Comparison of ENCODE assay signal across 19 mouse cellular contexts in genomic region chr13:64237681-64238157, GRCm38 (mm10). TPM values are rescaled to one million over a fixed set of nuclear protein-coding genes. Genes with fewer than 3 reads are reported as not detected.
DNase-seq lines count a peak whose midpoint lies in the region; ATAC-seq and TF ChIP-seq lines count a peak whose summit lies in the region.
"Had no signal": no experiment of that assay in that cellular context is flagged by ENCODE, and none has a peak within 500 bp of the region (broad histone marks: within the 10 kb centered on the region; RNA-seq: fewer than 3 reads in every experiment).

No protein-coding gene starts in this region.

- intact Hi-C loops in heart, postnatal 36 days (cut with DNase I), result no loop called here

- no peaks in the 10 kb centered on the region for H3K79me2 ChIP-seq in MEL (ENCODE audit: control insufficient read depth, insufficient read depth, low read length, poor library complexity)

- H3K4me3 ChIP-seq in heart, embryonic 12.5 days, result no peak overlapping the region
- no peak overlapping the region for H3K4me3 ChIP-seq in kidney, adult 2 months (ENCODE audit: insufficient read depth, low read depth, low read length)
- H3K4me3 ChIP-seq in MEL (ENCODE audit: control insufficient read depth in 1 of 2, insufficient read depth in 1 of 2, low read depth in 2 of 2, low read length in 2 of 2), result no peak overlapping the region
- no peak overlapping the region for H3K4me3 ChIP-seq in liver, embryonic 13.5 days (replicated peaks)
- H3K4me3 ChIP-seq in hindbrain, postnatal 0 days (ENCODE audit: low read length), result no peak overlapping the region
- H3K4me3 ChIP-seq: embryonic facial prominence, embryonic 10.5 days; hindbrain, embryonic 12.5 days; layer of hippocampus, adult 2 months had no signal

- no peak overlapping the region for H3K4me2 ChIP-seq in heart, embryonic 12.5 days
- no peak overlapping the region for H3K4me2 ChIP-seq in liver, embryonic 13.5 days
- no peak overlapping the region for H3K4me2 ChIP-seq in hindbrain, postnatal 0 days (ENCODE audit: low read depth, low read length)
- H3K4me2 ChIP-seq: hindbrain, embryonic 12.5 days; midbrain, embryonic 11.5 days had no signal

- no peak for DNase-seq in heart, postnatal 36 days
- DNase-seq in kidney, adult 2 months, result peak; percentile 71
- no peak for DNase-seq in kidney, adult 18-20 months
- no peak for DNase-seq in MEL (ENCODE audit: low read depth, low spot score)
- DNase-seq in liver, embryonic 13.5 days, result no peak
- no peak for DNase-seq in embryo, embryonic 10 days (ENCODE audit: low spot score)
- no peak for DNase-seq in hindbrain, postnatal 0 days (ENCODE audit: low spot score)
- DNase-seq: adrenal gland, adult 2 months; gastrocnemius, postnatal 14 days; kidney, postnatal 10 days; lung, adult 2 months; lung, postnatal 14 days; thymus, postnatal 36 days had no signal

- H3K36me3 ChIP-seq in heart, embryonic 12.5 days, result peaks cover 5% of the 10 kb centered on the region
- no peaks in the 10 kb centered on the region for H3K36me3 ChIP-seq in kidney, adult 2 months (ENCODE audit: control insufficient read depth, insufficient read depth, low read length)
- peaks cover 0 to 28% of the 10 kb centered on the region in 2 experiments for H3K36me3 ChIP-seq in MEL (ENCODE audit: control insufficient read depth in 1 of 2, insufficient read depth in 2 of 2, low read length in 2 of 2)
- no peaks in the 10 kb centered on the region; the same call in 1 of the 2 replicates for H3K36me3 ChIP-seq in liver, embryonic 13.5 days
- H3K36me3 ChIP-seq in hindbrain, postnatal 0 days (ENCODE audit: insufficient read depth, low read length), result no peaks in the 10 kb centered on the region
- H3K36me3 ChIP-seq: hindbrain, embryonic 12.5 days had no signal

- TF ChIP-seq POLR2A in kidney, adult 2 months (IDR thresholded peaks at IDR 0.05; ENCODE audit: low read depth, low read length), result no peak
- no peak for TF ChIP-seq POLR2A in MEL (IDR thresholded peaks at IDR 0.05; ENCODE audit: control insufficient read depth in 1 of 2, insufficient read depth in 1 of 2, low read depth in 1 of 2, low read length in 2 of 2, poor library complexity in 1 of 2)

- H3K9me3 ChIP-seq in heart, embryonic 12.5 days (replicated peaks), result no peaks in the 10 kb centered on the region
- no peaks in the 10 kb centered on the region for H3K9me3 ChIP-seq in MEL (replicated peaks; ENCODE audit: insufficient read depth, low read length)
- H3K9me3 ChIP-seq in liver, embryonic 13.5 days (replicated peaks), result no peaks in the 10 kb centered on the region
- H3K9me3 ChIP-seq in hindbrain, postnatal 0 days (ENCODE audit: low read length), result no peaks in the 10 kb centered on the region
- H3K9me3 ChIP-seq: embryonic facial prominence, embryonic 10.5 days; hindbrain, embryonic 12.5 days had no signal

- TF ChIP-seq EP300 in MEL (IDR thresholded peaks at IDR 0.05; ENCODE audit: low read depth in 1 of 2, low read length in 2 of 2), result no peak

- ATAC-seq in heart, embryonic 12.5 days (ENCODE audit: insufficient number of reproducible peaks, low FRiP score), result no peak
- ATAC-seq in liver, embryonic 13.5 days (ENCODE audit: low read depth), result no peak
- no peak for ATAC-seq in hindbrain, postnatal 0 days
- ATAC-seq: Patski had no signal

- TF ChIP-seq CTCF in kidney, adult 2 months (conservative IDR thresholded peaks at IDR 0.05; ENCODE audit: insufficient read depth, insufficient read length, low read depth, low read length), result no peak
- TF ChIP-seq CTCF in MEL (IDR thresholded peaks at IDR 0.05 in 2 of 3, conservative IDR thresholded peaks at IDR 0.05 in 1 of 3; ENCODE audit: control insufficient read depth in 1 of 3, insufficient read depth in 1 of 3, low read depth in 2 of 3, low read length in 3 of 3, poor library complexity in 1 of 3, severe bottlenecking in 1 of 3), result no peak
- TF ChIP-seq CTCF in hindbrain, postnatal 0 days (IDR thresholded peaks at IDR 0.05; ENCODE audit: low read depth), result no peak

- no peaks in the 10 kb centered on the region for H3K27me3 ChIP-seq in heart, embryonic 12.5 days (replicated peaks)
- H3K27me3 ChIP-seq in kidney, adult 2 months (replicated peaks; ENCODE audit: control insufficient read depth, insufficient read depth, low read length), result no peaks in the 10 kb centered on the region
- no peaks in the 10 kb centered on the region for H3K27me3 ChIP-seq in MEL (ENCODE audit: control insufficient read depth in 1 of 2, insufficient read depth in 2 of 2, low read length in 2 of 2)
- H3K27me3 ChIP-seq in liver, embryonic 13.5 days, result no peaks in the 10 kb centered on the region
- H3K27me3 ChIP-seq in hindbrain, postnatal 0 days (ENCODE audit: insufficient read depth, low read length), result no peaks in the 10 kb centered on the region
- H3K27me3 ChIP-seq: hindbrain, embryonic 12.5 days; Patski had no signal

- no peak for TF ChIP-seq RAD21 in MEL (IDR thresholded peaks at IDR 0.05; ENCODE audit: low read depth, low read length)

- peaks cover 48% of the 10 kb centered on the region for H3K4me1 ChIP-seq in heart, embryonic 12.5 days (replicated peaks)
- H3K4me1 ChIP-seq in kidney, adult 2 months (ENCODE audit: control insufficient read depth, insufficient read depth, low read length), result peaks cover 15% of the 10 kb centered on the region
- peaks cover 3 to 10% of the 10 kb centered on the region in 2 experiments; a peak in 3 of 4 replicates for H3K4me1 ChIP-seq in MEL (ENCODE audit: control insufficient read depth in 1 of 2, insufficient read depth in 2 of 2, low read length in 2 of 2)
- H3K4me1 ChIP-seq in liver, embryonic 13.5 days (replicated peaks), result peaks cover 48% of the 10 kb centered on the region
- no peaks in the 10 kb centered on the region for H3K4me1 ChIP-seq in hindbrain, postnatal 0 days (ENCODE audit: insufficient read depth, low read length)
- H3K4me1 ChIP-seq: hindbrain, embryonic 12.5 days had no signal

- H3K27ac ChIP-seq in heart, embryonic 12.5 days (ENCODE audit: poor library complexity, severe bottlenecking), result peak overlapping the region; percentile 60
- peak overlapping the region; percentile 97 for H3K27ac ChIP-seq in kidney, adult 2 months (ENCODE audit: insufficient read depth, low read depth, low read length)
- H3K27ac ChIP-seq in MEL (ENCODE audit: control insufficient read depth, low read depth, low read length), result no peak overlapping the region
- H3K27ac ChIP-seq in liver, embryonic 13.5 days, result peak overlapping the region; percentile 35
- no peak overlapping the region for H3K27ac ChIP-seq in hindbrain, postnatal 0 days
- H3K27ac ChIP-seq: embryonic facial prominence, embryonic 10.5 days; hindbrain, embryonic 12.5 days; layer of hippocampus, adult 2 months had no signal

- no peak overlapping the region for H3K9ac ChIP-seq in heart, embryonic 12.5 days
- no peak overlapping the region for H3K9ac ChIP-seq in MEL (ENCODE audit: control insufficient read depth, low read depth, low read length, poor library complexity, severe bottlenecking)
- H3K9ac ChIP-seq in liver, embryonic 13.5 days, result no peak overlapping the region
- H3K9ac ChIP-seq in hindbrain, postnatal 0 days (replicated peaks; ENCODE audit: low read length), result no peak overlapping the region
- H3K9ac ChIP-seq: hindbrain, embryonic 12.5 days had no signal

TF ChIP-seq in MEL, 35 proteins besides CTCF, POLR2A, EP300 and RAD21:
- 0 out of 2 replicates have a peak, but pooled peaks have one; percentile 10 for TF ChIP-seq GATA1 (IDR thresholded peaks at IDR 0.05; ENCODE audit: low read depth, low read length)
- TF ChIP-seq TCF12 (IDR thresholded peaks at IDR 0.05; ENCODE audit: low read depth, low read length), result no peak
- no peak for TF ChIP-seq CHD2 (IDR thresholded peaks at IDR 0.05; ENCODE audit: low read length)

RNA-seq across cellular contexts. Expression of gene Cdc14b, which starts 37.4 kb away (rescaled TPM):
- polyA plus RNA-seq in heart, embryonic 12.5 days (2016; fragmentation: Nextera tagmentation; extraction: Ambion mirVana), result 21.7 and 22.1 TPM in 2 replicates
- total RNA-seq in heart, postnatal 36 days (2021), result 1 to 10 TPM; 8.2 to 9.0 TPM
- 7.5 and 7.7 TPM in 2 replicates for polyA plus RNA-seq in kidney, adult 2 months (2012; rRNA removed)
- total RNA-seq in MEL (2012; rRNA removed), result 18.7 and 22.2 TPM in 2 replicates
- 10 to 100 TPM in 1 of 2 experiments, not detected in 1; 28.3 TPM for polyA plus RNA-seq in MEL (2012; ENCODE audit: insufficient read depth in 1 of 2, insufficient read length in 2 of 2, low read depth in 1 of 2, low replicate concordance in 2 of 2, missing spikeins in 1 of 2)
- polyA plus RNA-seq in liver, embryonic 13.5 days (2015; fragmentation: Nextera tagmentation; extraction: Ambion mirVana), result 6.9 and 8.9 TPM in 2 replicates
- total RNA-seq in hindbrain, postnatal 0 days (2014; rRNA removed), result 2.2 and 5.5 TPM in 2 replicates
- 2.3 and 2.7 TPM in 2 replicates for polyA plus RNA-seq in hindbrain, postnatal 0 days (2015; fragmentation: Nextera tagmentation; extraction: Ambion mirVana)

Comparison
In these comparisons a context has a peak if more than half of its experiments do, and no peak if none do; other contexts are left out.
1. H3K27ac ChIP-seq: peak in heart, embryonic 12.5 days (single experiment), kidney, adult 2 months (single experiment) and liver, embryonic 13.5 days (single experiment); none in MEL (single experiment) and hindbrain, postnatal 0 days (single experiment).